Mouse (Mus musculus) kidney, adult 11 months (tissue): ENCODE results near the gene Syne1.

ENCODE experiments used
- DNase-seq: peaks from one replicate; pipeline ENCODE4 v3.0.0; 2022

Syne1 gene

DNA sequence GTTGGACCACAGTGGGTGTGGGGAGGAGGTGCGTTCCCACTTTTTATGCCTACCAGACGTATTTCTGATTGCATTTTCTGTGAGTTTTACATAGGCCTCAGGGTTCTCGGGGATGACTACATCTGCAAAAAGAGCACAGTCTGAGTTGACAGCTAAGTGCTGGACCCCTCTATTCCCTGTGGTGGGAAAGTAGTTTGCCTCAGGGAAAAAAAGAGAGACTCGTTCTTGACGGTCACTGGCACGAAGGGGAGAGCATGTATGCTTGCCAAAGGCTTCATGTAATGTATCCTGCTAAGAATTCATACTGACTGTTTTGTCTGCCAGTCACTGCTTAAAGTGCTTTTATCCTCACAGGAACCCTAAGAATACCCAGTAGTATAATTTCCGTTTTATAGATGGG lies 506.1 kb downstream of the Syne1 start:
- DNase-seq: no peak

DNA sequence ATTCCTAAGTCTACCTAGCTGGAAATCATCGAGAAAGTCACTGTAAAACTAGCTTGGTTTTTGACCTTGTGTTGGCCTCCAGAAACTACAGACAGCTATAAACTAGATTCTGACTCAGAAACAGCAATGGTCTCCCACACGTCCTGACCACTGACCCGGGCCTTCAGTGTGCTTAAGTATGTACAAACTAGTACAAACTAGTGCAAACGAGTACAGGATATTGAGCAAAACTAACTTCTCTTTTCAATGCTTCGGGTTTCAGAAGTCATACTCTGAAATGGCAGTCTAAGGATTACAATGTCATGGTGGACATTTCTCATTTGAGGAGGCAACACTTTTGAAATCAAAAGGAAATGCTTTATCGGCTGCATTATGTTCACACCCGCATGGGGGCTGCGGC lies 506.8 kb downstream of the Syne1 start:
- no peak for DNase-seq

DNA sequence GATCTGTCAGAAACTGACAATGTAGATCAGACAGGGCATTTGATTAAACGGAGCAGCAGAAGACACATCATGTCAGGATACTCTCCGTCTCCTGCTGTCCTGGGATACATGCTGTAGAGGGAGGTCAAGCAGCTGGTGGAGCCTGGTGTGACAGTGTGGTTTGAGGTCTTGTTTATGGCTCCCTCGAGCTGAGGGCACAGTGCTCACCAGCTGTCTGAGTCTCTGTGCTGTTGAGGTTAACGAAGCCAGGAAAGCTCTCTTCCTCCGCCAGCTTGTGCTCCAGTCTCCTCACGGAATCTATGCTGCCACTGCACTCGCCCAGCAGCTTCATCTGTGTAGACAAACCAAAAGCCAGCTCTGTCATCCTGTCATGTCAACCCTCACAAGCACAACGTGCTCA lies 510.0 kb downstream of the Syne1 start:
- no peak for DNase-seq

DNA sequence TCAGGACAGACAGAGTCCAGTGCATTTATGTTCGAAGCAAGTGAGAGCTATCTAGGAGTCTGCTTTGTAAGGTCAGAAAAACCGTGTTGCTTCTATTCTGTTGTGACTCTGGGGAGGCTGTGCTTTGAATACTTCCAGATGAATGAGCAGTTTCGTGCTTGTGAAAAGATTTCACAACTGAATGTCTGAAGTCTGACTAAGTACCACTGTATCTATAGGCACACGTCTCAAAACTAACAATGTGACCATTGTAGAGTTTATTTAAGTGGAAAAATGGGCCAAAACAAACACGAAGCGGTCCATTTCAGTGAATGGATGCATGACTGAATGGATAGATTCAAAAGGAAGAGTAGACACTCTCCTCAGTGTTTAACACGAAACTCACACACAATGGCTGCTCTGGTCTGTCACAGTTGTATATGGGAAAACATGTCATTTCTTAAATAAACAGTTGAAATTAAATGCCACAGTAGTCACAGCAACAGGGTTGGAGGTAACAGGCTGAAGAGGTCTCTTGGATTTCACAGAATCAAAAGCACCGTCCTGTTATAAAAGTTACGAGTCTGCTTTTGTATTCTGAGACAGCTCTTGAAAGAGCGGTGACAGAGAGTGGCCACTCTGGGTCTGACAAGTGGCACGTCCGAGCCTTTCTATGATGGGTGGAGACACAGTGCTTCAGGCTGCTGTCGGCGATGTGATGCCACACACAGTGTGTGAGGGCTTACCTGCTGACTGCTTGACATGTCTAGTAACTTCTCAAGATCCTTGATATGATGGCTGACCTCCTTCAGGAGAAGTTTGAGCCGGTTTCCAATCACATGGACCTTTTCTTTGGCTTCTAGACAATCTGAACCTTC lies 518.9 kb downstream of the Syne1 start:
- DNase-seq: no peak

DNA sequence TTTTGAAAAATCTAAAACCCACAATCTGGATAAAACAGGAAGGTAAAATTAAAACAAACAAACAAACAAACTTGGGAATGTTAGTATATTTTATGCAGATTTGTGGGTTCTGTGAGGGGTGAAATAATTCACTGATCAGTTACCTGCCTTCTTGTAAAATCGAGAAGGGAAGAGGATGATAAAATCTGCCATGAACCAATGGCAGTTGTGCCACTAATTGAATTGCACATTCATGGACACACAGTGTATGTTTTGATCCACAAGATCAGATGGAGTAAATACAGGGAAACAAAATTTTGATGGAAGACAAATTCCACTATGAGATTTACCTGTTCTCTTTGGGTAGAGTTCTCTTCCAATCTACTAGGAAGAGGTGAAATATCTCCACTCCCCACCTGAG lies 521.4 kb downstream of the Syne1 start:
- DNase-seq: no peak

DNA sequence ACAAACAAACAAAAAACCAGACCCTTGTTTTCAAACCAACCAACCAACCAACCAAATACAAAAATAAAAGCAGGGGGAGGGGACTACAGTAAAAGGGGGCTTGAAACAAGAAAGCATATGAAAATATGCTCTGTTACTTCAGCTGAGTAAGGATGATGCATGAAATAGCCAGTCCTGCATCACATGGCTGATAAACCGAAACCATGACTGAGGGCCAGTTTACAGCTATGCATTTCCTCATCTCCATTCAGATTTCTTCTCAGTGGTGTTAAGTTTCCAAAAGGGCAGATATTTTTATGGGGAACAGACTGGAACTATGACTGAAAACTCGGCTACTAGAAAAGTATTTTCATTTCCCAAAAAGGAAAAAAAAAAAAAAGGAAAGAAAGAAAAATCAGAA lies 522.1 kb downstream of the Syne1 start:
- DNase-seq: no peak

DNA sequence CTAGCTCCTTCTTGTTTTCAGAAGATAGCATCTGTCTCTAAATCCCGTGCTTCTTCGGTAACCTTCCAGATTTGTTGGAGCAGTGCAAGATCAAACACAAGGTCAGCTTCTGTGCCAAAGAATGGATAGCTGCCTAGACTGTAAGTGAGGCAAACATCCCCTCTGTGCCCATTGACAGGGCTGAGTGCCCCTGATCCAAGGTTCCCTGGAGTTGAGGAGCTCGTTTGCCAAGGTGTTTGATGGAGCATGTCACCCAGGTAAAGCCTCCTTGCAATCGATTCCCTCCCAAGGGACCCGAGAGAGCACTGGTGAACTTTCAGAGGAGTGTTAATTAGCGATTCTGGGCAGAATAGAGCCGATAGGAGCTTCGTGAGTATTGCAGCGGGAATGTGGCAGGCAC lies 523.0 kb downstream of the Syne1 start:
- DNase-seq: peak; percentile 13

DNA sequence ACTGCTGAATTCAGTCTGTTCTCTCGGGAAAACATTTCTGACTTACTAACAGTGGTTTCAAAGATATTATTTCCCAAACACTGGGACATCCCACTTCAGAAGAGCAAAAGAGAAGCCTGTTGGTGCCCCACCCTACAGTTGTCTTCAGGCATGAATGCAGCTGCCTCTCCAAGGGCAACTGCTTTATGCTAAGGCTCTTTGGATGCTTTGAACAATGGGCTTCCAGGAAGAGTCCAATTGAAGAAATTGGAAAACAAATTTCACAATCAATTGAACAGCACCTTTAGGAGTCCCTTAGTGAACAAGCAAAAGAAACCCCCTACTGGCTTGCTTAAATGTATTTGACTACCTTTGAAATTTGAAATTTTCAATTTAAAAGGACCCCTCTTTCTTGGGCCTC lies 524.1 kb downstream of the Syne1 start:
- no peak for DNase-seq

DNA sequence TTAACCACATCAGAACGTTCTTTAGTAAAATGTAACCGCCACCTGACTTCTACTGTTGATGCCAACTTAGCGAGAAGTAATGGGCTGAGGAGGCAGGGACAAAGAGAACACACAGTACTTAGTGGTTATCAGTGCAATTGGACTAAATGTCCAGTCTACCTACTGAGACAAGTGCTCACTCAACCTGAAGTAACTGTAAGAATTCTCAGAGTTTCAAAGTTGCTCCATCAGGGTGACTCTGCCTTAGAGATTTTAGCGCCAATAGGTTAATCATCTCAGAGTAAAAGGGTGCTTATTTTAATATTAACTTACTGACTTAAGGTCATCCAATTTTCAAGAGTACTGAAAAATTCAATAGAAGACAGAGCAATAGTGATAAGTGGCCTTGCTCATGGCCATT lies 525.4 kb downstream of the Syne1 start:
- peak; percentile 11 for DNase-seq

DNA sequence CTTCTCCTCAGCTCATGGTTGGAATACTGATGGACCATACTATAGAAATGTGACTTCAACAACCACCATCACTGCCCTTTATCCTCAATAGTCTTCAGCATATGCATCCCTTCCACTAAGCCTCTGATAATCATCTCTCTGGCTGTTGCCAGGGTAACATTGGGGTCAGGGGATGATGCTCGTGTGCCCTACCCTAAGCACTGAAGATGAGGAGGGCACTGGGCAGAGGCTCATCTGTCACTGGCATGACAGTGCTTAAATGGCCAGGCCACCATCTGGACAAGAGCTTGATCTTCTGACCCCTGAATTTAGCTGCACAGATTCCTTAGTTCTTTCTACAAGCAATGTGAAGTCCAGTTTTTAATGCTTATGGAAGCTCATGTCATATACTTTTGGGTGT lies 534.1 kb downstream of the Syne1 start:
- no peak for DNase-seq

DNA sequence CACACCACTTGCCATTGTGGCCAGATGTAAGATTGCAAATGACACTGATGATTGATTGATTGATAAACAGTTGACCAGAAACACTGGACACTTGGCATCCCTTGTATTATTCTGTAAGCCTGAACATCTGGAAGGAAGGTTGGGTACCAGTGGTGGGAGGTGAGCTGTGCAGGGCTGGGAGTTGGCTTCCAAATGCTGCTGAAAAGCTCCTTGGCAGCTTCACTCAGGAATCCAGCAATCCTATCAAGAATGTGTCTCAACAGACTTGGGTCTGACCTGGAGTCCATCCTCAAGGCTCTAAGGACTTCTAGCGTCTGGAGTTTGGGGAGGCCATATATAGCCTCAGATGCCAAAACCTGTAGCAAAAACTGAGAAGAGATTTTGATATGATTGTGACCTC lies 536.3 kb downstream of the Syne1 start:
- no peak for DNase-seq

DNA sequence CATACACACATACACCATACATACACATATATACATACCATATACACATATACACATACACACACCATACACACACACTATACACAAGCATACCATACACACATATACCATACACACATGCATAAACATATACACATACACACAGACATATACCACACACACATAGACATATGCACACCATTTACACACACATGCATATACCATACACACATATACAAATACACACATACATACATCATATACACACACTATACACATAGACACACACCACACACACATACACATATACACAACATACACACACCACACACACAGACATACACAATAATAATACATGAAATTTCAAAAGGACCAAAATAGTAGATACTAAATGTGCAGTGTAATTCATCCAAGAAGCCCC lies 539.3 kb downstream of the Syne1 start:
- DNase-seq: no peak

DNA sequence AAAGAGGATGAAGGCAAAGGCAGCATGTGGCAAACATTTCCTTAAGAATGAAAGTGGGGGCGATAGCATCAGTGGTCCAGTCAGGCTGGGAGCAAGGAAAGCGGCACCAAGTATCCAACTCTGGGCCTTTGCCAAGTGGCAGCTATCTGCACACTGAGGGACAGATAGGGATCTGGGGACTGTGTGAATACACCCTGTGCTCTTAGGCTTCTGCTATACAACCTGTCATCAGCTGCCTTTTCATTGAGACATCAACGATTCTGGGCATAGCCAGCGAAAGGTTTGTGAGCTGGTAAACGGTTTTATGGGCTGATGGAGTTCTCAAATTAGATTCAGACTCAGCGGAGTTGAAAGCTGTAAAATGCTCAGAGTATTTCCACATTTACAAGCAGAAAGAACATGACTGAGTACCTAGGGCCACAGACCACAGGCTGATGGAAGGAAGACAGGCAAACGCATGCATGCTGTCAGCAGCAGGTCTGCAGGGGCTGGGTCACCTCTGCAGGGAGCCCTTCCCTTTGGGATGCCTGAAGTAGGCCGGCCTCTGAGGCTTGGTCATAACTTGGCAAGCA lies 542.4 kb downstream of the Syne1 start:
- DNase-seq: no peak

DNA sequence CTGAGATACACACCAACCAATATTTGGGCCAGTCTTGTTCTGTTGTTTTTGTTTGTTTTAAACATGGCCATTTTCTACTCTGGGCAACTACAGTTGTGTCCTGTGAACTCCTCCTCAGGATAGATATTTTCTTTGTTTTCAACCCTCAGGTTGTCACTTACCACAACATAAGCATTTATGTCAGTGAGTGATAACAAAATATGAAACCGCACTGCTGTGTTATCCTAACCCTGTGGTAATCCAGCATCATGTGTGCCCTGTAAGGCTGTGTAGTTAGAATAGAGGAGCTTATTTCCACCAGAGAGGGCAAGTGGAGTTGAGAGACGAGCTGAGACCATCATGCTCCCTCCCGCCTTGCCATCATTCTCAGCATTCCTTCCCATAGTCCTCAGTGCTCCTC lies 554.7 kb downstream of the Syne1 start:
- no peak for DNase-seq

DNA sequence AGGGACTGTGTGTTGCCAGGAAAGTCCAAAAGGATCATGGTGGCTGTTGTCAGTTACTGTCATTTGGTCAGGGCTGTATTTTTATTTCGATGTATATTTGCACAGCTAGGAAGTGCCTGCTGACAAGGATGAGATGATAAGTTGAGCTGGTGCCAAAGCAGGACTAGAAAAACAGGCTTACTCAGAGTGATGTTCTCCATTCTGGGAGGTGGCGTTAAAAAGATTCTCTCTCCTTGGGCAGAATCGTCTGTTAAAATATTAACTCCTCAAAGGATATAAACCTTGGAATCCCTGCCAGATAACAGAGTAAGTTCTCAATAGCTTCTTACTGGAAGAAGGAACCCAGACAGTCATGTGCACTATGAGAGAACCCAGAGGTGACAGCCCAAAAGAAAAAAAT lies 557.5 kb downstream of the Syne1 start:
- no peak for DNase-seq

DNA sequence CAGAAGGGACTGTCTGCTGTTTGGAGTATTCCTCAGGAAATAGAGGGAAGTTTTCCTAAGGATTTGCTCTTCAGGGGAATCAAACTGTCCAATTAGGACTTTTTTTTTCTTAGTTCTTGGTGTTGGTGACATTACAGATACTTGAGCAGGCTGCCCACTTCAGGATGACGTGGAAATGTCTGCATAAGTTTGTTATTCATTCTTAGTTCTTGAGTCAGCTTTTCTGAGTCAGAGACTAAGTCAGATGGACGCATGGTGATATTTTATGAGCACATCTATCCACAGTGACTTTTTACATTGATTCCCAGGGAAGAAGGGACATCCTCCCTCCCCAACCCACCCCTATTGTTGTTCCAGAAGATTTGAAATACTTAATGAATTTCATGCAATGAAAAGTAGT lies 567.4 kb downstream of the Syne1 start:
- no peak for DNase-seq

DNA sequence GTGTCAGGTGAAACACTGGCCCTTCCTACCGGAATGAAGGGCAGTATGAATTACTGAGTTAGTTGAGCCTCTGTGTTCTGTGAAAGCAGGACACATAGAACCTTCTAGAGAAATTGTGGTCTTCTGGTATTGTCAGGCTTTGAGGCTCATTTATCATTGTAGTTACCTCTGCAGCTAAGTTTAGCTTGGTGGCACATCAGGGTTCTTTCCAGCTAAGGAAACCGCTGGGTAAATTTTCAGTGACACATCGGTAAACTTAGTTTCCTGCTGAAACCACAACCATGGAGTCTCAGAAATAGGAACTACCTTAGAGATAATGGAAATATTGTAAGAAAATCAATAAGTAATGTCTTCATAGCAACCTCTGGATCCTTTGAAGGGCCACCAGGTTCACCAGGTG lies 573.9 kb downstream of the Syne1 start:
- no peak for DNase-seq

DNA sequence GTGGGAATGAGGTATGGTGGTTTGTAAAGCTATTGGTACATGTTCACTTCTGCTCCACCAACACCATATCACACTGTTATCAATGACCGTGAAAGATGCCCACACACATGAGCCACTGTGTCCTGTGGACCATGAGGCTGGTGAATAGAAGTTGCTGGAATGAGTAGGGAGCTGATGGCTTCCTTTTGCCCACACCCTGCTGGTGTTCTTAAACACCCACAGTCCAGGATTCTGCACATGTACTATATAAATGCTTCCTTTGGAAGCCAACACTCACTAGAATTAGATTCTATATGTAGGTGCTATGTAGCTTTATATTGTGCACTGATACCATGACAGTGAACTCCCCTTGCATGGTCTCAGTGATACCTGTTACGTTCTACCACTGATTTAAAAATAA lies 574.7 kb downstream of the Syne1 start:
- no peak for DNase-seq

DNA sequence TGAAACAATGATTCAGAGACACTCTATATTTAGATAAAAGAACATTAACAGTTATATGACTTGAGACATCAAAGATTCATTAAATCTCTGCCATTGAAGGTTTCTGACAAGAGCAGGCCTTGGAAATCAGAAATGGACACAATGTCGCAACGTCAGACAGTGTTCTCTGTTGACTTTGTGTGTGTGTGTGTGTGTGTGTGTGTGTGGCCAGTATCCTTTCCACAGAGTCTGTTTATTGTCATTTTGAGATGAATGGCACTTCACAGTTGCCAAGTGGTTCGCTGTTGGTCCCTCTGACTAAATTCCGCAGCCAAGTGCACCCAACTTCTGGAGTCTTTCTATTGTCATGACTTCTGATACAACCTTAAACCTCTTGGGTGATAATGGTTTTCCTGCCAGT lies 577.0 kb downstream of the Syne1 start:
- DNase-seq: no peak

DNA sequence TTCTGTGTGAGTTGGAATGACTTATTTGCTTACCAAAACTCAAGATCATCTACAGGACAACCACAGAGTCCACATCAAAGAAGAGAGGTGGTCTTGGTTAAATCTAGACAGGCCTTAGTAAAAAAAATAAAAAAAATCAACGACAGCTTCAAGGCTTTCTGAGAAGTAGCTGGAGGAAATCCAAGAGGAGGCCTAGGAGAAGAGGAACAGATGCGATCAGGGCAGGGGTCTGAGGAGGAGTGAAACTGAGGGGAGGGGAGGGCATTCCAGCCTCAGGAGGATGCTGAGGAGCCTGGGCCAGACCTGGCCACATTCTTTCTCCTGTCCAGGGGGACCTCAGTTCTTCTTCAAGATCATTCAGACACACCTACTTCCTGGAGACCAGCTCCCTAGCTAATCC lies 579.3 kb downstream of the Syne1 start:
- no peak for DNase-seq

DNA sequence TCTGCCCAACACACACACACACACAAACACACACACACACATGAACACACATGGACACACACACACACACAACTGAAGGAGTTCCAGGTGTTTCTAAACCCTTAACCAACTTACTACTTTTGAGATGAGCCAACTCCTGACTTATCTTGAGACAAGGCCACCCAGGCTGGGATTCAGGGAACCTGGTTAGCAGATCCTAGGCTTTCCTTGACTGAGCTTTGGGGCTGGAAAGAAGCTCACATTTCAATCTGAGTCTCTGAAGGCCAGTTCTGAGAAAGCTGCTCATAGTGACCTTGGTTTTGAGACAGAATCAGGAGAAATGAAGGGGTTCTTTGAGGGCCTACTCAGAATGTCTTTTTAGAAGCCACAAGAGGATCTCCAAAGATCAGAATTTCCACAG lies 579.7 kb downstream of the Syne1 start:
- DNase-seq: no peak

DNA sequence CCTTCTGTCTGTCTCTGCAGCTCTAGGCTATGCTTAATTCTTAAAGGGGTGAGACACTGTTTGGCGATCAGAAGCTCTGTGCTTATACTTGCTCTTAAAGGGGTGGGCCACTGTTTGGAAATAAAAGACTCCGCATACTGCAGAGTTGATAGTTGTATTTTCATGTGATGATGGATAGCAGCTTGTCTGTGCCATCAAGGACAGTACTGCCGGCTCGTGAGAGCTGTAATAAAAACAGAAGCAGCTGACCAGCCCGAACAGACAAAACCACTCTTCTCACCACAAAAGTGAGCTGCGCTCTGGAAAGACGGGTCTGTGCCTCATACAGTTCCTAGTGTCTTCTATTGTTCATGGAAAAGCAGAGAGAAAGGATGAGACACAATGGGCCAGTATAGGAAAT lies 580.1 kb downstream of the Syne1 start:
- DNase-seq: no peak
